Mouse (Mus musculus): ENCODE data around the gene Ppp1r18. TPM values are rescaled to one million over a fixed set of nuclear protein-coding genes. Genes with fewer than 3 reads are reported as not detected.

Gene Ppp1r18
- total and polyA plus RNA-seq, 2 experiments from 2014 or later = 22.3 to 29.5 TPM

DNA sequence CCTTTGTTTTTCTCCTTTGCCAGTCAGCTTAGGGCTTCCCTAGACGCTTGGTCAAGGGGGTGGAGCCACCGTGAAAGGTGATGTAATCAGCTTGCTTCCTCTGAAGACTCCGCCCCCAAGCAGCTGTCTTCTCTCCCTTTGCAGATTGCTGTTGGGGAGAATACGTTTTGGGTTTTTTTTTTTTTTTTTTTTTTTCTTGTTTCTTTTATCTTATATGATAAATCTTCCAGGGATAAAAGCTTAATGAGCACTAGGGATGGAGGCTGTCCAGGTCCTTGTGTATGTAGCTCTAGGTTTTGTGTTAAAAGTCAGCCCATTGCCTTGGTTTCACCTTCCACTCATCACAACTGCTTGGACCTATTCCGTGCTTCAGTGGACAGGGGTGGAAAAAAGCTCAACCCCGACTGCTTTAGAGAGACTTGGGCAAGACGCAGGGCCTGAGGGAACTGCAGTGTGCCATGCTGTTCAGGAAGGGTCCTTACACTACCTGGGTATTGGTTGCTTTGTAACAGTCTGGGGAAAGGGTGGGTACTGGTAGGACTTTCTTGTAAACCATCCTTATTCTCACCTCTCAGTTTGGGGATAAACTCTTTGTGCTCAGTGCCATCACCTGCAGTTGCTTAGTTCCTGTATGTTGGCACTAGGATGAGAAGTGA lies 53.8 kb downstream of the Ppp1r18 start:
- Histone ChIP-seq H3K27me3 (ENCODE audit: insufficient read depth, low read length) (no peaks in the 10 kb centered on the region), H3K9me3 (ENCODE audit: low read length) (no peaks in the 10 kb centered on the region), H3K36me3 (ENCODE audit: insufficient read depth) (peaks cover 11% of the 10 kb centered on the region), H3K27ac (ENCODE audit: low read depth, low read length) (peak overlapping the region; percentile 100), H3K9ac (peak overlapping the region; percentile 99), H3K4me3 (ENCODE audit: low read depth, low read length) (peak overlapping the region; percentile 72), H3K4me1 (ENCODE audit: insufficient read depth) (peaks cover 18% of the 10 kb centered on the region), H3K4me2 (ENCODE audit: low read depth) (peak overlapping the region; percentile 79)
- WGBS = 5% methylated on average over 7 of the region's 7 CpGs
- DNase-seq = peak; percentile 97
- peak; percentile 53 for ATAC-seq
- no peak for TF ChIP-seq CTCF (IDR thresholded peaks at IDR 0.05; ENCODE audit: low read depth)

DNA sequence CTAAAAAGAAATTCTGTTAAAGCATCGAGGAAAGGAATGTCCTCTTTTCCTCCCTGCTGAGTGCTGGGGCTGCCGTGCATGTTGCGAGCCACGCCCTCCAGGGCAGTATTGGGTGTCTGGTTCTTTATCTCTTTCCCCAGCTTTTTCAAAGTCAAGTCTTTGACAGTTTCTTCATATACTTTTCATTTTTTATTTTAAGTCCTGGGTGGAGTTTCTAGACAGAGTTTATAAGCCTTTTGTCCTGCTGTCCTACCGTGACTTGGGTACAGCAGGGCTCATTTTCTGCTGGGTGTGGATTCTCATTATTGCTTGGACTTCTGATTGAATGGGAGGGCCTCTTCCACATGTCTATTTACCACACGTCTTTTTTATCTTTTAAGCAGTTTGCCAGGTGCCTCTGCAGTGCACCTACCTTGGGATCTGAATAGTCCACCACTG lies 54.5 kb downstream of the Ppp1r18 start:
- Histone ChIP-seq H3K9ac (peak overlapping the region; percentile 99), H3K36me3 (ENCODE audit: insufficient read depth) (peaks cover 18% of the 10 kb centered on the region), H3K4me2 (ENCODE audit: low read depth) (peak overlapping the region; percentile 79), H3K4me3 (ENCODE audit: low read depth, low read length) (peak overlapping the region; percentile 72), H3K9me3 (ENCODE audit: low read length) (no peaks in the 10 kb centered on the region), H3K4me1 (ENCODE audit: insufficient read depth) (peaks cover 18% of the 10 kb centered on the region), H3K27ac (ENCODE audit: low read depth, low read length) (peak overlapping the region; percentile 100), H3K27me3 (ENCODE audit: insufficient read depth, low read length) (no peaks in the 10 kb centered on the region)
- no peak for TF ChIP-seq CTCF (IDR thresholded peaks at IDR 0.05; ENCODE audit: low read depth)
- DNase-seq (no peak), ATAC-seq (no peak)
- 35% methylated on average over 6 of the region's 6 CpGs for WGBS

DNA sequence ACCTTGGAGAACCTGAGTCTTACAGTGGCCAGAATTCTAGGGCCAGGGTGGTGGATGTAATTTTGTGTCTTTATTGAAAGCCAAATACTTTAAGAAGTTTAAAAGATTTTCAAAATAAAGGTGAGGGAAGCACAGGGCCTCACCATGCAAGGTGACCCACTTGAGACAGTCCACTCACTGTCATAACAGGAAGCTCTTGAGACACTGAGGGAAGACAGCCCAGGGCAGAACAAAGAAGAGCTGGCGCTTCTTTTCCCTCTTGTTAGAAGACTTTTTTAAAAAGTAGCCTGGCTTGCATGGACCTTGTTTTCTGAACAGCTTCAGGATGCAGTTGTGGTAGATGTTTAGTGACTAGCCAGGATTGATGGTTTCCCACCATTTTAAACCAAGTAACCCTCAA lies 55.0 kb downstream of the Ppp1r18 start:
- no peak for TF ChIP-seq CTCF (IDR thresholded peaks at IDR 0.05; ENCODE audit: low read depth)
- Histone ChIP-seq H3K36me3 (ENCODE audit: insufficient read depth) (peaks cover 23% of the 10 kb centered on the region), H3K9ac (peak overlapping the region; percentile 99), H3K4me1 (ENCODE audit: insufficient read depth) (peaks cover 18% of the 10 kb centered on the region), H3K27ac (ENCODE audit: low read depth, low read length) (peak overlapping the region; percentile 100), H3K4me2 (ENCODE audit: low read depth) (peak overlapping the region; percentile 79), H3K9me3 (ENCODE audit: low read length) (no peaks in the 10 kb centered on the region), H3K4me3 (ENCODE audit: low read depth, low read length) (no peak overlapping the region), H3K27me3 (ENCODE audit: insufficient read depth, low read length) (no peaks in the 10 kb centered on the region)
- WGBS = 68% methylated on average over 1 of the region's 1 CpGs
- DNase-seq (no peak), ATAC-seq (no peak)

GRCm38 (mm10) chr17:35920862-35921562 lies 55.6 kb downstream of the Ppp1r18 start:
- Histone ChIP-seq H3K4me3 (ENCODE audit: low read depth, low read length) (no peak overlapping the region), H3K4me1 (ENCODE audit: insufficient read depth) (peaks cover 18% of the 10 kb centered on the region), H3K27ac (ENCODE audit: low read depth, low read length) (peak overlapping the region; percentile 11; the same call in 1 of the 2 replicates), H3K36me3 (ENCODE audit: insufficient read depth) (peaks cover 27% of the 10 kb centered on the region), H3K9ac (no peak overlapping the region), H3K9me3 (ENCODE audit: low read length) (no peaks in the 10 kb centered on the region), H3K4me2 (ENCODE audit: low read depth) (no peak overlapping the region; the same call in 1 of the 2 replicates), H3K27me3 (ENCODE audit: insufficient read depth, low read length) (no peaks in the 10 kb centered on the region)
- 66% methylated on average over 5 of the region's 5 CpGs for WGBS
- ATAC-seq (no peak), DNase-seq (peak; percentile 69)
- peak; percentile 74 for TF ChIP-seq CTCF (IDR thresholded peaks at IDR 0.05; ENCODE audit: low read depth)

- Histone ChIP-seq H3K4me3 (ENCODE audit: low read depth, low read length) (no peak overlapping the region), H3K27me3 (ENCODE audit: insufficient read depth, low read length) (no peaks in the 10 kb centered on the region), H3K27ac (ENCODE audit: low read depth, low read length) (no peak overlapping the region), H3K9me3 (ENCODE audit: low read length) (no peaks in the 10 kb centered on the region), H3K36me3 (ENCODE audit: insufficient read depth) (peaks cover 34% of the 10 kb centered on the region), H3K4me1 (ENCODE audit: insufficient read depth) (peaks cover 18% of the 10 kb centered on the region), H3K4me2 (ENCODE audit: low read depth) (no peak overlapping the region), H3K9ac (no peak overlapping the region)
- ATAC-seq (no peak), DNase-seq (no peak)
- 75% methylated on average over 4 of the region's 4 CpGs for WGBS
- no peak for TF ChIP-seq CTCF (IDR thresholded peaks at IDR 0.05; ENCODE audit: low read depth)
Measured at GRCm38 (mm10) chr17:35921710-35922109, 56.3 kb downstream of the Ppp1r18 start.

GRCm38 (mm10) chr17:35922566-35922965 lies 57.2 kb downstream of the Ppp1r18 start:
- H3K4me3 ChIP-seq (ENCODE audit: low read depth, low read length) = no peak overlapping the region
- H3K27ac ChIP-seq (ENCODE audit: low read depth, low read length) = peak overlapping the region; percentile 35; the same call in 1 of the 2 replicates
- 84% methylated on average over 3 of the region's 3 CpGs for WGBS
- TF ChIP-seq CTCF (IDR thresholded peaks at IDR 0.05; ENCODE audit: low read depth) = no peak
- no peaks in the 10 kb centered on the region for H3K9me3 ChIP-seq (ENCODE audit: low read length)
- H3K9ac ChIP-seq = no peak overlapping the region
- no peak overlapping the region for H3K4me2 ChIP-seq (ENCODE audit: low read depth)
- peaks cover 41% of the 10 kb centered on the region for H3K36me3 ChIP-seq (ENCODE audit: insufficient read depth)
- no peaks in the 10 kb centered on the region for H3K27me3 ChIP-seq (ENCODE audit: insufficient read depth, low read length)
- no peak for ATAC-seq
- no peak for DNase-seq
- peaks cover 18% of the 10 kb centered on the region for H3K4me1 ChIP-seq (ENCODE audit: insufficient read depth)

- H3K9me3 ChIP-seq (ENCODE audit: low read length) = no peaks in the 10 kb centered on the region
- no peak for DNase-seq
Measured at GRCm38 (mm10) chr17:35923281-35923680, 57.9 kb downstream of the Ppp1r18 start.

More at GRCm38 (mm10) chr17:35923281-35923680, 57.9 kb downstream of the Ppp1r18 start:
- Histone ChIP-seq H3K4me3 (ENCODE audit: low read depth, low read length) (no peak overlapping the region), H3K4me1 (ENCODE audit: insufficient read depth) (peaks cover 18% of the 10 kb centered on the region), H3K27me3 (ENCODE audit: insufficient read depth, low read length) (no peaks in the 10 kb centered on the region), H3K27ac (ENCODE audit: low read depth, low read length) (no peak overlapping the region), H3K36me3 (ENCODE audit: insufficient read depth) (peaks cover 48% of the 10 kb centered on the region), H3K4me2 (ENCODE audit: low read depth) (no peak overlapping the region), H3K9ac (no peak overlapping the region)
- no peak for ATAC-seq
- no peak for TF ChIP-seq CTCF (IDR thresholded peaks at IDR 0.05; ENCODE audit: low read depth)
- WGBS = 96% methylated on average over 4 of the region's 4 CpGs

MicroRNAs within 50 kb of the gene (microRNA counts, 519-probe panel; counts per million panel counts)
- microRNA mmu-miR-1894-3p (not detected), microRNA mmu-miR-1894-5p (not detected)

Small RNA genes within 50 kb of the gene (microRNA-seq; reads per million reads assigned to microRNA genes)
- gene Gm28033 (0 to 0.37 reads per million in 2 experiments), gene Mir1894 (0 to 0.37 reads per million in 2 experiments)

Other genes starting within 250 kb of the Ppp1r18 start
- gene Gm9573, start 239.0 kb upstream of the Ppp1r18 start, total RNA-seq (2014; rRNA removed) = not detected in 2 replicates
- gene Gm9573, start 239.0 kb upstream of the Ppp1r18 start, polyA plus RNA-seq (2015; fragmentation: Nextera tagmentation; extraction: Ambion mirVana) = not detected in 2 replicates
- gene Mucl3, start 221.9 kb upstream of the Ppp1r18 start, total RNA-seq (2014; rRNA removed) = 0.15 TPM in 1 of 2 replicates, not detected in the other
- not detected in 2 replicates for gene Mucl3, start 221.9 kb upstream of the Ppp1r18 start, polyA plus RNA-seq (2015; fragmentation: Nextera tagmentation; extraction: Ambion mirVana)
- 29.5 and 42.0 TPM in 2 replicates for gene Vars2, start 198.0 kb upstream of the Ppp1r18 start, total RNA-seq (2014; rRNA removed)
- 8.5 and 10.4 TPM in 2 replicates for gene Vars2, start 198.0 kb upstream of the Ppp1r18 start, polyA plus RNA-seq (2015; fragmentation: Nextera tagmentation; extraction: Ambion mirVana)
- 21.2 and 30.9 TPM in 2 replicates for gene Gtf2h4, start 191.9 kb upstream of the Ppp1r18 start, total RNA-seq (2014; rRNA removed)
- 20.9 and 22.1 TPM in 2 replicates for gene Gtf2h4, start 191.9 kb upstream of the Ppp1r18 start, polyA plus RNA-seq (2015; fragmentation: Nextera tagmentation; extraction: Ambion mirVana)
- gene Ddr1, start 161.0 kb upstream of the Ppp1r18 start, total RNA-seq (2014; rRNA removed) = 53.0 and 59.8 TPM in 2 replicates
- gene Ddr1, start 161.0 kb upstream of the Ppp1r18 start, polyA plus RNA-seq (2015; fragmentation: Nextera tagmentation; extraction: Ambion mirVana) = 37.3 and 51.2 TPM in 2 replicates
- gene Ier3, start 43.9 kb upstream of the Ppp1r18 start, total RNA-seq (2014; rRNA removed) = 8.9 and 9.0 TPM in 2 replicates
- 13.0 and 13.1 TPM in 2 replicates for gene Ier3, start 43.9 kb upstream of the Ppp1r18 start, polyA plus RNA-seq (2015; fragmentation: Nextera tagmentation; extraction: Ambion mirVana)
- gene Flot1, start 42.4 kb upstream of the Ppp1r18 start, total RNA-seq (2014; rRNA removed) = 90.4 and 103 TPM in 2 replicates
- 104 and 113 TPM in 2 replicates for gene Flot1, start 42.4 kb upstream of the Ppp1r18 start, polyA plus RNA-seq (2015; fragmentation: Nextera tagmentation; extraction: Ambion mirVana)
- 3,707 and 3,724 TPM in 2 replicates for gene Tubb5, start 27.3 kb upstream of the Ppp1r18 start, total RNA-seq (2014; rRNA removed)
- gene Tubb5, start 27.3 kb upstream of the Ppp1r18 start, polyA plus RNA-seq (2015; fragmentation: Nextera tagmentation; extraction: Ambion mirVana) = 2,151 and 2,226 TPM in 2 replicates
- gene Mdc1, start 24.1 kb upstream of the Ppp1r18 start, total RNA-seq (2014; rRNA removed) = 15.3 and 20.4 TPM in 2 replicates
- gene Mdc1, start 24.1 kb upstream of the Ppp1r18 start, polyA plus RNA-seq (2015; fragmentation: Nextera tagmentation; extraction: Ambion mirVana) = 3.0 and 4.4 TPM in 2 replicates
- 6.1 and 9.7 TPM in 2 replicates for gene Nrm, start 4.3 kb upstream of the Ppp1r18 start, total RNA-seq (2014; rRNA removed)
- gene Nrm, start 4.3 kb upstream of the Ppp1r18 start, polyA plus RNA-seq (2015; fragmentation: Nextera tagmentation; extraction: Ambion mirVana) = 13.1 and 15.6 TPM in 2 replicates
- 33.0 and 33.2 TPM in 2 replicates for gene Dhx16, start 14.2 kb downstream of the Ppp1r18 start, total RNA-seq (2014; rRNA removed)
- 21.8 and 22.1 TPM in 2 replicates for gene Dhx16, start 14.2 kb downstream of the Ppp1r18 start, polyA plus RNA-seq (2015; fragmentation: Nextera tagmentation; extraction: Ambion mirVana)
- 31.6 and 32.8 TPM in 2 replicates for gene 2310061I04Rik, start 31.8 kb downstream of the Ppp1r18 start, total RNA-seq (2014; rRNA removed)
- 56.7 and 66.3 TPM in 2 replicates for gene 2310061I04Rik, start 31.8 kb downstream of the Ppp1r18 start, polyA plus RNA-seq (2015; fragmentation: Nextera tagmentation; extraction: Ambion mirVana)
- gene Atat1, start 44.5 kb downstream of the Ppp1r18 start, total RNA-seq (2014; rRNA removed) = 206 and 218 TPM in 2 replicates
- gene Atat1, start 44.5 kb downstream of the Ppp1r18 start, polyA plus RNA-seq (2015; fragmentation: Nextera tagmentation; extraction: Ambion mirVana) = 371 and 379 TPM in 2 replicates
- gene Mrps18b, start 50.8 kb downstream of the Ppp1r18 start, total RNA-seq (2014; rRNA removed) = 34.5 and 44.5 TPM in 2 replicates
- 65.5 and 69.7 TPM in 2 replicates for gene Mrps18b, start 50.8 kb downstream of the Ppp1r18 start, polyA plus RNA-seq (2015; fragmentation: Nextera tagmentation; extraction: Ambion mirVana)
- 42.9 and 60.2 TPM in 2 replicates for gene Ppp1r10, start 50.8 kb downstream of the Ppp1r18 start, total RNA-seq (2014; rRNA removed)
- gene Ppp1r10, start 50.8 kb downstream of the Ppp1r18 start, polyA plus RNA-seq (2015; fragmentation: Nextera tagmentation; extraction: Ambion mirVana) = 23.2 and 32.5 TPM in 2 replicates
- gene Abcf1, start 104.2 kb downstream of the Ppp1r18 start, total RNA-seq (2014; rRNA removed) = 55.9 and 60.4 TPM in 2 replicates
- 89.0 and 101 TPM in 2 replicates for gene Abcf1, start 104.2 kb downstream of the Ppp1r18 start, polyA plus RNA-seq (2015; fragmentation: Nextera tagmentation; extraction: Ambion mirVana)
- gene Gnl1, start 114.3 kb downstream of the Ppp1r18 start, total RNA-seq (2014; rRNA removed) = 86.2 and 115 TPM in 2 replicates
- gene Gnl1, start 114.3 kb downstream of the Ppp1r18 start, polyA plus RNA-seq (2015; fragmentation: Nextera tagmentation; extraction: Ambion mirVana) = 63.1 and 83.4 TPM in 2 replicates
- 38.4 and 49.8 TPM in 2 replicates for gene Prr3, start 114.6 kb downstream of the Ppp1r18 start, total RNA-seq (2014; rRNA removed)
- gene Prr3, start 114.6 kb downstream of the Ppp1r18 start, polyA plus RNA-seq (2015; fragmentation: Nextera tagmentation; extraction: Ambion mirVana) = 83.1 and 93.9 TPM in 2 replicates
- gene H2-T24, start 155.0 kb downstream of the Ppp1r18 start, total RNA-seq (2014; rRNA removed) = 0.33 and 1.0 TPM in 2 replicates
- gene H2-T24, start 155.0 kb downstream of the Ppp1r18 start, polyA plus RNA-seq (2015; fragmentation: Nextera tagmentation; extraction: Ambion mirVana) = 1.6 and 4.7 TPM in 2 replicates
- 9.0 and 10.2 TPM in 2 replicates for gene H2-T23, start 167.3 kb downstream of the Ppp1r18 start, total RNA-seq (2014; rRNA removed)
- gene H2-T23, start 167.3 kb downstream of the Ppp1r18 start, polyA plus RNA-seq (2015; fragmentation: Nextera tagmentation; extraction: Ambion mirVana) = 6.4 and 6.9 TPM in 2 replicates
- gene H2-T22, start 177.2 kb downstream of the Ppp1r18 start, total RNA-seq (2014; rRNA removed) = 10.3 and 13.1 TPM in 2 replicates
- 6.2 and 6.5 TPM in 2 replicates for gene H2-T22, start 177.2 kb downstream of the Ppp1r18 start, polyA plus RNA-seq (2015; fragmentation: Nextera tagmentation; extraction: Ambion mirVana)
- 0.31 TPM in 1 of 2 replicates, not detected in the other for gene Gm6034, start 177.4 kb downstream of the Ppp1r18 start, total RNA-seq (2014; rRNA removed)
- gene Gm6034, start 177.4 kb downstream of the Ppp1r18 start, polyA plus RNA-seq (2015; fragmentation: Nextera tagmentation; extraction: Ambion mirVana) = not detected in 2 replicates
- 0.15 TPM in 1 of 2 replicates, not detected in the other for gene Gm11127, start 192.8 kb downstream of the Ppp1r18 start, total RNA-seq (2014; rRNA removed)
- not detected in 2 replicates for gene Gm11127, start 192.8 kb downstream of the Ppp1r18 start, polyA plus RNA-seq (2015; fragmentation: Nextera tagmentation; extraction: Ambion mirVana)